Comparison of ENCODE assay signal across 7 mouse cellular contexts in the genomic region with DNA sequence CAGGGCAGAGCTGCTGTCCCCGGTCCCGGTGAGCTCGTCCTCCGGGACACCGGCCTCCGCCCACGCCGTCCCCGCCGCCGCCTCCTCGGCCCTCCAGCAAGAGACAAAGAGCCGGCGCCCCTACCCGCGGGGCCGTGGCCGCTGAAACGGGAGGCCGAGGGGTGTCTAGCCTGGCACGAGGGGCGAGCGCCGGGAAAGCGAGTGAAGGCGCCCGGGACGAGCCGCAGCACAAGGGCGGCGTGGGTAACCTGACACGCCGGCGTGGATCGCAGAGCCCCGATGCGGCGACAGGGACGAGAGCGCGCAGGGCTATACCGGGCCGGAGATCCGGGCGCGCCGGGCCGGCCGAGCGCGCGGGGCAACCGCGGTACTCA. TPM values are rescaled to one million over a fixed set of nuclear protein-coding genes. Genes with fewer than 3 reads are reported as not detected.
DNase-seq lines count a peak whose midpoint lies in the region; ATAC-seq and TF ChIP-seq lines count a peak whose summit lies in the region.

No protein-coding gene starts in this region.

- peak overlapping the region; percentile 89 for H3K27ac ChIP-seq in gastrocnemius, adult 2 months
- peak overlapping the region; percentile 98 for H3K27ac ChIP-seq in hindbrain, postnatal 0 days
- H3K27ac ChIP-seq in midbrain, postnatal 0 days (ENCODE audit: low read depth, low read length) = peak overlapping the region; percentile 97
- peak overlapping the region; percentile 97 for H3K27ac ChIP-seq in stomach, embryonic 16.5 days (ENCODE audit: low read length)

- H3K9me3 ChIP-seq in hindbrain, postnatal 0 days (ENCODE audit: low read length) = no peaks in the 10 kb centered on the region
- no peaks in the 10 kb centered on the region for H3K9me3 ChIP-seq in midbrain, postnatal 0 days (ENCODE audit: low read length)
- H3K9me3 ChIP-seq in stomach, embryonic 16.5 days (replicated peaks; ENCODE audit: control insufficient read depth, low read length) = no peaks in the 10 kb centered on the region

- peaks cover 26% of the 10 kb centered on the region for H3K4me1 ChIP-seq in hindbrain, postnatal 0 days (ENCODE audit: insufficient read depth, low read length)
- peaks cover 20% of the 10 kb centered on the region for H3K4me1 ChIP-seq in midbrain, postnatal 0 days (ENCODE audit: insufficient read depth, low read length)
- peaks cover 35% of the 10 kb centered on the region for H3K4me1 ChIP-seq in stomach, embryonic 16.5 days (ENCODE audit: control insufficient read depth, insufficient read depth, low read length)

- peak overlapping the region; percentile 80 for H3K4me2 ChIP-seq in hindbrain, postnatal 0 days (ENCODE audit: low read depth, low read length)
- H3K4me2 ChIP-seq in midbrain, postnatal 0 days (ENCODE audit: low read depth, low read length, poor library complexity, severe bottlenecking) = peak overlapping the region; percentile 62
- H3K4me2 ChIP-seq in stomach, embryonic 16.5 days (ENCODE audit: low read depth, low read length) = peak overlapping the region; percentile 82

- intact Hi-C loops in gastrocnemius, adult 2 months (cut with DNase I) = loop anchor here (5.0 kb wide), 1 partner anchor 157 kb away; no protein-coding TSS in a partner anchor

- no peaks in the 10 kb centered on the region for H3K27me3 ChIP-seq in hindbrain, postnatal 0 days (ENCODE audit: insufficient read depth, low read length)
- H3K27me3 ChIP-seq in midbrain, postnatal 0 days (ENCODE audit: insufficient read depth, low read length) = no peaks in the 10 kb centered on the region
- no peaks in the 10 kb centered on the region for H3K27me3 ChIP-seq in stomach, embryonic 16.5 days (ENCODE audit: control insufficient read depth, insufficient read depth, low read length)

- peak overlapping the region; percentile 95 for H3K4me3 ChIP-seq in gastrocnemius, adult 2 months
- peak overlapping the region; percentile 76 for H3K4me3 ChIP-seq in hindbrain, postnatal 0 days (ENCODE audit: low read length)
- peak overlapping the region; percentile 96 for H3K4me3 ChIP-seq in midbrain, postnatal 0 days (ENCODE audit: low read depth, low read length)
- peak overlapping the region; percentile 94 for H3K4me3 ChIP-seq in stomach, embryonic 16.5 days (replicated peaks; ENCODE audit: low read length)

- peak; percentile 64 to 69 for DNase-seq in adrenal gland, adult 18-20 months (ENCODE audit: low spot score in 2 of 2)
- peak; percentile 72 for DNase-seq in cerebellum, adult 9-11 months
- peak; percentile 80 for DNase-seq in gastrocnemius, adult 2 months
- peak; percentile 56 for DNase-seq in hindbrain, postnatal 0 days (ENCODE audit: low spot score)
- peak; percentile 9 for DNase-seq in liver
- peak; percentile 36 for DNase-seq in midbrain, postnatal 0 days (ENCODE audit: low spot score)

- TF ChIP-seq CTCF in gastrocnemius, adult 2 months (IDR thresholded peaks at IDR 0.05) = 0 out of 2 replicates have a peak, but pooled peaks have one; percentile 2
- no peak for TF ChIP-seq CTCF in hindbrain, postnatal 0 days (IDR thresholded peaks at IDR 0.05; ENCODE audit: low read depth)
- TF ChIP-seq CTCF in midbrain, postnatal 0 days (IDR thresholded peaks at IDR 0.05) = no peak

- H3K9ac ChIP-seq in hindbrain, postnatal 0 days (replicated peaks; ENCODE audit: low read length) = peak overlapping the region; percentile 99
- H3K9ac ChIP-seq in midbrain, postnatal 0 days (replicated peaks; ENCODE audit: low read length, poor library complexity, severe bottlenecking) = peak overlapping the region; percentile 98
- peak overlapping the region; percentile 98 for H3K9ac ChIP-seq in stomach, embryonic 16.5 days (ENCODE audit: low read length)

- peak; percentile 16 for ATAC-seq in hindbrain, postnatal 0 days
- ATAC-seq in midbrain, postnatal 0 days (ENCODE audit: low FRiP score) = peak; percentile 32
- peak; percentile 7; the same call in 1 of the 2 replicates for ATAC-seq in stomach, embryonic 16.5 days (ENCODE audit: insufficient read depth, low FRiP score)

- WGBS in hindbrain, postnatal 0 days = 1% methylated on average over 52 of the region's 54 CpGs
- whole genome bisulfite sequencing in midbrain, postnatal 0 days = 2% methylated on average over 39 of the region's 54 CpGs
- under 1% methylated on average over 54 of the region's 54 CpGs for WGBS in stomach, embryonic 16.5 days

- no peaks in the 10 kb centered on the region for H3K36me3 ChIP-seq in hindbrain, postnatal 0 days (ENCODE audit: insufficient read depth, low read length)
- H3K36me3 ChIP-seq in midbrain, postnatal 0 days (ENCODE audit: insufficient read depth, low read length) = no peaks in the 10 kb centered on the region
- no peaks in the 10 kb centered on the region for H3K36me3 ChIP-seq in stomach, embryonic 16.5 days (ENCODE audit: control insufficient read depth, insufficient read depth, low read length)

RNA-seq across cellular contexts. Expression of gene Trio, which starts 0.7 kb away (rescaled TPM):
- total RNA-seq in adrenal gland, adult 18-20 months (2021) = 10 to 100 TPM; 45.4 to 56.8 TPM
- 10 to 100 TPM; 35.3 to 43.2 TPM for total RNA-seq in gastrocnemius, adult 2 months (2021)
- total RNA-seq in hindbrain, postnatal 0 days (2014; rRNA removed) = 188 and 197 TPM in 2 replicates
- polyA plus RNA-seq in hindbrain, postnatal 0 days (2015; fragmentation: Nextera tagmentation; extraction: Ambion mirVana) = 19.9 and 24.0 TPM in 2 replicates
- total RNA-seq in midbrain, postnatal 0 days (2014; rRNA removed) = 213 and 251 TPM in 2 replicates
- 19.0 and 23.3 TPM in 2 replicates for polyA plus RNA-seq in midbrain, postnatal 0 days (2015; fragmentation: Nextera tagmentation; extraction: Ambion mirVana)
- 22.0 and 22.9 TPM in 2 replicates for polyA plus RNA-seq in stomach, embryonic 16.5 days (2015; fragmentation: Nextera tagmentation; extraction: Ambion mirVana)

Comparison
In these comparisons a context has a peak if more than half of its experiments do, and no peak if none do; other contexts are left out.
1. Peak in every context shown above with its lines: DNase-seq, ATAC-seq, H3K4me3 ChIP-seq and H3K27ac ChIP-seq.
2. DNase-seq: peak in every context shown above with its lines; median percentile 80 in gastrocnemius, adult 2 months; 72 in cerebellum, adult 9-11 months; 66 in adrenal gland, adult 18-20 months; 56 in hindbrain, postnatal 0 days; 36 in midbrain, postnatal 0 days; 9 in liver.